Mouse (Mus musculus) heart, postnatal 14 days (tissue): ENCODE measurements around the gene Pdss2. TPM values are rescaled to one million over a fixed set of nuclear protein-coding genes. Genes with fewer than 3 reads are reported as not detected.
A peak's percentile ranks its signal among the peaks of the same experiment; 100 is the strongest.

Experiments
- DNase-seq, 2 experiments: peaks; one replicate each; pipeline ENCODE4 v3.0.0; 2021 to 2022
- intact Hi-C: fragments of 180-260 bp; cut with DNase I; formaldehyde crosslinking; loops from one replicate; pipeline ENCODE4 v1.15.1; 2025
- long read RNA-seq, 2 experiments: library from polyadenylated mRNA; stranded (forward); transcript quantifications; one replicate each; pipeline ENCODE4 v2.0.0; 2021
- total RNA-seq, 2 experiments: library from RNA; stranded (reverse); gene quantifications; 2 replicates each; pipeline ENCODE4 v1.2.3; 2021

Pdss2 gene
- total RNA-seq = 10 to 100 TPM; 23.7 to 27.3 TPM
- long read RNA-seq, experiment 1, transcript Pdss2-201 (8 exons, 2,127 nt) = major isoform, 38 of 47 reads
- long read RNA-seq, experiment 1, partial matches to known transcripts = 3 of 47 reads
- long read RNA-seq, experiment 1, other reads (novel, unspliced or antisense) = 6 of 47 reads
- long read RNA-seq, experiment 2, transcript Pdss2-201 (8 exons, 2,127 nt) = major isoform, 26 of 31 reads
- long read RNA-seq, experiment 2, partial matches to known transcripts = 1 of 31 reads
- long read RNA-seq, experiment 2, other reads (novel, unspliced or antisense) = 4 of 31 reads

DNA sequence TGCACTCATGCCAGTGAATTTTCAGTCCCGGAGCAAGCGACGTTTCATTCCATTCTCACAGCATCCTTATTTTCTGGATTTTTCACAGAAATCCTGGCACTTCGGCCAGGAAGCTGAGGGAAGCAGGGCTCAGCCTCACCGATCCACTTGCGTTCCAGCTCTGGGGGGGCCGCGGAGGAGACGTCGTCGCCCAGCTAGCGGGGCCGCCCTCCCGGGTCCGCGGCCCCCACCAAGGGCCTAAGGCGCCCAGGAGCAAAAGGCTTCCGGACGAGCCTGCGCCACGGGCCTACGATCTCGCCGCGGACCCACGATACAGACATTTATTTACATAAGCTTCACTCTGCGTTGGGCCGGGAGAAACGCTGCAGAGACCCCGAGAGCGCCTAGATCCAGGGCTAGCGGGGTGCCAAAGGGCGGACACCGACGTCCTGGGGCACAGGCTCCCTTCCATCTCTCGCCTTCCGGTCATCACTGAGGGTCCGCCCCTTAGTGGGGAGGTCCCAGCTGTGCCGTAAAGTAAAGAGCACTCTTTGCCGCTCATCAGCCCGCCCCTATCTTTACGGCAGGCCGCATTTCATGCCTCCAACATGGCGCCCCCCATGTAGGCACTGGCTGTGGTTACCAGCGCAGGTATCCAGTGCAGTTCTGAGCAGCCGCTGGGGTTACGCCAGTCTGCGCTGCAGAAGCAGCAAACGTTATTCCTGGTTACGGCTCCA, at the start of gene Pdss2:
Pdss2 (plus strand) TSS at position 577 of the 716 bp plus-strand sequence.
- peak; percentile 90 to 93 for DNase-seq
- intact Hi-C loops = loop anchor here (2.0 to 5.0 kb wide), 2 partner anchors 46 to 156 kb away; partner anchors contain the start of genes 9030612E09Rik and Sobp

DNA sequence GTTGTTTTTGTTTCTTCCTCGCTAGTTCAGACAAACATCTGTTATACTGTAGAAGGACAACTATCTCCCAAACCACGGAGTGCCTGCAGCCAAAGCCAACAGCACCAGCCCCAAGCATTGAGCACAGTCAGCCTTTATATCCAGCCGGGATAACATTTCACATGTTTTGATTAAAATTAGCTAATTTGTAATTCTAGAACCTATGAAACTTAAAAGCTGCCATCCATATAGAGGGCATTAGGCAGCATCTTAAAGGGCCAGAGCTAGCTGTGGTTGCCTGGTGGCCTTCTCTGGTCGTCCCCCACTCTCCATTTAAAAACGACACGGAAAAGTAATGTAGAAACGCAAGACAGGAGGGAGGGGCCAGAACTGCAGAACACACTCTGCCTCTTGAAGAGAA, 49.2 kb upstream of the Pdss2 start:
- intact Hi-C loops = loop anchor here (5.0 kb wide), 2 partner anchors 135 to 165 kb away; no protein-coding TSS in a partner anchor
- DNase-seq = no peak

DNA sequence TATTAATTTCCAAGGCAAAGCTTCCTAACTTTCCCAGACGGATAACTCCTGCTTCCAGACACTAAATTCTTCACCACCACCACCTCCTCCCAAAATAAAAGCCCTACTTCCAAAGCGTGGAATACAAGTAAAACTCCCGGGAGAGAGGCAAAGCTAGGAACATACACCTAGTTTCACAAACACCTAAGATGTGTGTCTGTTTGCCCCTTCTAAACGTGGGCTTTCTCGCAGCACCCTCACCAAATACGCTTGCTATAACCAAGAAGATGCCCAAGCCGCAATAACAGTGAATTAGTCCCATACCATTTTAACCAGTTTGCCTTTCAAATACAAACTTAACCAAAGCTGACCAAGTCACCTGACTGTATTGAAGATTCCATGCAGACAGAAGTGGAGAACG, 48.7 kb upstream of the Pdss2 start:
- intact Hi-C loops = loop anchor here (5.0 kb wide), 2 partner anchors 135 to 165 kb away; no protein-coding TSS in a partner anchor
- no peak for DNase-seq

DNA sequence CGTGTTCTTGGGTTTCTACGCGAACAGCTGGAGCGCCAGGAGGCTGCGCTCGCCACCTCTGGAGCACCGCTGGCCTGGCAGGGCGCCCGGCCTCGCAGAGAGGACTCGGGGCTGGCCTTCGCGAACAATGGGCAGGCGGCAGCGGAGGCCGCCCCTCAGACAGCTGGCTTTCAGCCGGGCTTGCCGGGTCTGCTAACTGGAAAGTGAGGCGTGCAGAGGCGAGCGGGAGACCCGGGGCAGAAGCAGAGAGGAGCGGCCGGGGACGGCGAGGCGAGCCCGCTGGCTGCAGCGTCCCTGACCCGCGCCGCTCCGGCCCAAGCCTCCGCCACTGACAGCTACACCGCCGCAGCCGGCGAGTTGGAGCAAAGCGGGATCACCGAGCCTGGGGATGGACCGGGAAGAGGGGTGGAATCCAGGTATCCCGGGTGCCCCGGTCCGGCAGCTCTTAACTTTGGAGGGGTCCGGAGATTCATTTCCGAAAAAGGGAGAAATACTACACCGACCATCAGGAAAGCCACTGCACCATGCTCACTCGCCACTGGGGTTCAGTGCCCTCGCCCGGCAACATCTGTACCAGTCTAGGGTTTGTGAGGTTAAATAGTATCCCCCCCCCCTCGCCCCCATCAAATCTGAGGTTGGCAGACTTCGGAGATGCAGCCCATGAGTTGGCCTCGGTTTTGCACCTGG, 48.0 kb upstream of the Pdss2 start:
- peak; percentile 87 for DNase-seq
- intact Hi-C loops = loop anchor here (5.0 kb wide), 2 partner anchors 136 to 166 kb away; no protein-coding TSS in a partner anchor

DNA sequence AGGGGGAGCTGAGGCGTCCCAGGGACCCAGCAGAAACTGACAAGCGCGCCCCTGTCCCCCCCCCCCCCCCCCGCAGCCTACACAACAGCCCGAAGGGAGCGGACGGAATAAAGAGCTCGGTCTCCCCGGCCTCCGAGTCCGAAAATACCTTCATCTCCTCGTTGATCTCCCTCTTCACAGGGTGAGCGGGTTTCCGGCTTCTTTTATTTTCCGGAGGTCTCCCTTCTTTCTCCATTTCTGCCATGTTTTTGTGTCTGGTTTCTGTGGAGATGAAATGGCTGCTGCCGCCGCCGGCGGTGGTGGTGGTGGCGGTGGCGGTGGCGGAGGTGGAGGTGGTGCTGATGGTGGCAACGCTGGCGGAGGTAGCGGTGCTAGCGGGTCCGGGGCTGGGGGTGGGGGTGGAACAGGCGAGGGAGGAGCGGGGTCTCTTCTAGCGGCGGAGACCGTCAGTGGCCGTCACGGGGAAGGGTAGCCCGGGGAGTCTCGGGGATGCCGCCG, 47.4 kb upstream of the Pdss2 start:
- intact Hi-C loops = loop anchor here (2.0 to 5.0 kb wide), 3 partner anchors 47 to 167 kb away; partner anchors contain the start of gene Pdss2
- DNase-seq = peak in 1 of 2 experiments; percentile 38

DNA sequence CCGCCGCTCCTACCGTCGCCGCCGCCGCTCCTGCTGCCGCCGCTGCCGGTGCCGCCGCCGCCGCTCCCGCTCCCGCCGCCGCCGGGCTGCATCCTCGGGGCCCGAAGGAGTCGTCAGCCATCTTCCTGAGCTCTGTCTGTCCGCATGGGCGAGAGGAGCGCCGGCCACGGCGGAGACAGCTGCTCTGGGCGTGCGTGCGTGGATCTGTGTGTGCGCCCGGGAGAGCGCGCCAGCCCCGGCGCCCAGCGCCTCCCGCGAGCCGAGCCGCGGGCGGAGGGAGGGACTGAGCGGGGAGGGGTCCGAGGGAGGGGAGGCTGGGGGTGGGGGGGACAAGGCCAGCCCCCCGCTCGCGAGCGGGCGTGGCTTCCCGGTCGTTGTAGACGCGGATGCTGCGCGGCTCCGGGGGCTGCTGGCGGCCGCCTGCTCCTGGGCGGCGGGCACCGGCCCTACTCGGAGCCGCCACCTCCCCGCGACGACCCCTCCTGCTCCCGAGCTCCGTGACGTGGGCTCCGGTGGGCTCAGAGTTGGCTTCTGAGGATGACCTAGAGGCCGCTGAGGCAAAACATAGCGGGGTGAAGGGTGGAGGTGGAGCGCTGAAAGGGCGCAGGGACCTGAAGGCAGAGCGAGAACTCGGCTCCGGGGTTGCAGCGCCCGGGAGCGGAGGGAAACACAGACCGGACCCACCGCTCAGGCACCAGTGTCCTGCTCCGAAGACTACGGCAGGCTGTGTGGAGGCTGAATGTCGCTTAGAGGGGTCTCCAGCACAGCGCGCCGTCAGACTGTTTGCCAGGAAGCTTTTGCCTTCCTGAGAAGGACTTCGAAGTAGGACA, 46.7 kb upstream of the Pdss2 start, which contains the start of the genes Sobp and 9030612E09Rik:
Sobp (minus strand) TSS at position 205 of the 830 bp plus-strand sequence.
9030612E09Rik (plus strand) TSS at position 379 of the 830 bp plus-strand sequence.
- intact Hi-C loops = loop anchor here (2.0 to 5.0 kb wide), 3 partner anchors 46 to 167 kb away; partner anchors contain the start of gene Pdss2
- peak; percentile 73 to 81 for DNase-seq

DNA sequence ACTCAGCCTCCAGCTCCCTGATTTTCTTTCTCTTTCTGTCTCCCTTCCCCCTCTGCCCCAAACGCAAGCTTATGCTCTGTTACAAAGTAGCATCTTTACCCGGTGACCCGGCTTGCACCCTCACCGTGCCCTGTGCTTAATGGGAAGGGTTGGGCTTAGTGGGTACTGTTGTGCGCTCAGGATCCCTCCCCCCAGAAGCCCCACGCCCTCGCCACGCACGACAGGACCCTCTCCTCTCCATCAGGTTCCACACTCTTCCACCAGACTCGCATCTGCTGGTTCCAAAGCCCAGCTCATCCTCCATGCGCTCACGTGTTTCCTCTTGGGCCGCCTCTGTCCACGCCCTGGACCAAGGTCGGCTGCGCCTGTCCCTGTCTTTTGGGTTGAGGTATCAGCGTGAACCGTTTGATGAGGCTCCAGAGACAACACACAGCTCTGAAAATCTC, 46.1 kb upstream of the Pdss2 start:
- peak; percentile 10 to 13 for DNase-seq
- intact Hi-C loops = loop anchor here (2.0 kb wide), 1 partner anchor 46 kb away; the partner anchor contains the start of gene Pdss2

DNA sequence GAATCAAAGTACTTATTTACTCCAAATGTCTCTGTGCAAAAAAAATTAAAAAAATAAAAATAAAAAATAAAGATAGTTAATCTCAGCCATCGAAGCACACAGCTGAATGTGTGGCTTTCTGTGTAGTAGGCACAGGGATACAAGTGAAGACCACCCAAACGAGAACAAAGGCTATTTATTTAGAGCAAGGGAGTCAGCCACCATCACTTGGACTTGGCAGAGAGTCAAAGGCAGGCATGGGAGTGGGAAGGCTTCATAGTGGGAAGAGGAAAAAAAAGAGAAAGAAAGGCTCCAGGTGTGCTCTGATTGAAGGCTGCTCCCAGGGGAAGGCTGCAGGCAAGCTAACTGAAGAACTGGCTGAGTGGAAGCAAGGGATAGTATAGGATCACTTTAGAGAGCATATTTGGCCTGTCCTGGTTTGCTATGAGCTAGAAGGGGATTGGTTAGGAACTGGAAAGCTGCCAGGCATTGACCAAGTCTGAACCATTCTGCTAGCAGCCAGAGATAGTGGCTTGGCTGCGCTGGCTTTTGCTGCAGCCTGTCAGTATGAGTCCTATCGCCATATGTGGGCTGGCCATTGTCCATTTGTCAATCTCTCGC, 40.9 kb upstream of the Pdss2 start:
- no peak for DNase-seq

DNA sequence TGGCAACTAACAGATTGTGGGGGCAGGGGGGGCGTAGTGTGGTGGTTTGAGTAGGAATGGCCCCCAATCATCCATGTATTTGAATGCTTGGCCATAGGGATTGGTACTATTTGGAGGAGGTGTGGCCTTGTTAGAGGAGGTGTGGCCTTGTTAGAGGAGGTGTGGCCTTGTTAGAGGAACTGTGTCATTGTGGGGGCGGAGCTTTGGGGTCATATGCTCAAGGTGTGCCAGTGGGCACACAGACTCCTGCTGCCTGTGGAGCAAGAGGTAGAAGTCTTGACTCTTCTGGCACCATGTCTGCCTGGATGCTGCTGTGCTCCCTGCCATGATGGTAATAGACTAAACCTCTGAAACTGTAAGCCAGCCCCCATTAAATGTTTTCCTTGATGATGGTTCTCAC, 21.1 kb upstream of the Pdss2 start:
- no peak for DNase-seq
- intact Hi-C loops = no loop called here

More for the DNA sequence above, 40.9 kb upstream of the Pdss2 start:
- intact Hi-C loops = no loop called here

DNA sequence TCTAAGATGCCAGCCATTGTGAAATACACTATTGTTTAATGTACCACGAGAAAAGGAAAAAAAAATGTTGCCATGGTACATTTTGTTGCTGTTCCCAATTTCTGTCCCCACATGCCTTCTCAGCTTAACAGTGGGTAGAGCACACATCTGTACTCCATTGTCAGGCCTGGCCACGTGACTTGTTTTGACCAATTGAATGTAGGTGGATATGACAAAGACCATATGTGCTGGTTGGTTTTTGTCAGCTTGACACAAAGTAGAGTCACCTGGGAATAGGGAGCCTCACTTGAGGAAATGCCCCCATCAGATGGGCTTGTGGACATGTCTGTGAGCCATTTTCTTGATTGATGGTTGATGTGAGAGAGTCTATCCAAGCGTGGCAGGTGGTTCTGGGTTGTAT, 17.4 kb upstream of the Pdss2 start:
- intact Hi-C loops = no loop called here
- no peak for DNase-seq

DNA sequence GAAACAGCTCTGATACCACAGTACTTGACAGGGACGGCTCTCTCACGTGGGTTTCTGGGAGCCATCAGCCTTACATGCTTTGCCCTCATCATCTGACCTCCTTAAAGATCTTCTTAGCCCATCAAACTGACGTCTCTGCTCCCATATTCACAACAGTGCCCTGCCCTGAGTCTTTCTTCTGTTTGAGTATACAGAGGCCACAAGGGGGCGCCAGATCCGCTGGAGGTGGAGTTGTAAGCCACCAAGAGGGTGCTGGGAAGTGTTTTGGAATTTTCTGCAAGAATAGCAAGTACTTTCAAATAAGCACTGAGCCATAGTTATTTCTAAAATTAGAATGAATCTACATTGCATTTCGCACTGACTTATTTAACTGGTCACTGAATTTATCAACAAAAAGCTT, 9.4 kb upstream of the Pdss2 start:
- DNase-seq = peak; percentile 21 to 27
- intact Hi-C loops = loop anchor here (10.0 kb wide), 1 partner anchor 263 kb away; the partner anchor contains the start of gene Bend3

DNA sequence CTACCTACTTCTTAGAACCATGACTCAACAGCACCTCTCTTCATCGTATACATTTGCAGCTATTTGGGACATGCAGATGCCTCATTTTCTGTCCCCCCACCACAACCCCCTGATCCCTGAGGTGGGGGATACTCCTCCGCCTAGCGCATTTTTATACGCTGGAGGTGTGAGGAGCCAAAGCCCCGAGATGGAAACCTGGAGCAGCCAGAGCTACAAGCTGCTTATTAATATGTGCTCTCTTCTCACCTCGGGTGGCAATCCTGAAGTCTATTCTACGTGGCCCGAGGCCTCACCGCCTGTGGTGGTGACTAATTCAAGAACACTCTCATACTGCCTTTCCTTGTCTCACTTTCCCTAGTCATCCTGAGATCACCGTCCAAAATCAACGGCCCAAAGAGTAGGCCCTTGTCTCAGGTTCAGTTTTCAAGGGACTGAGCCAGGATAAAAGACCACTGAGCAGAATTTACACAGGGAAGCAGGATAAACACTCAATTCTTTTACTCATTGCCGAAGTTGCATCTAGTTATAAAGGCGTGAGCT, 3.9 kb upstream of the Pdss2 start:
- intact Hi-C loops = loop anchor here (10.0 kb wide), 1 partner anchor 257 kb away; the partner anchor contains the start of gene Bend3
- DNase-seq = no peak

DNA sequence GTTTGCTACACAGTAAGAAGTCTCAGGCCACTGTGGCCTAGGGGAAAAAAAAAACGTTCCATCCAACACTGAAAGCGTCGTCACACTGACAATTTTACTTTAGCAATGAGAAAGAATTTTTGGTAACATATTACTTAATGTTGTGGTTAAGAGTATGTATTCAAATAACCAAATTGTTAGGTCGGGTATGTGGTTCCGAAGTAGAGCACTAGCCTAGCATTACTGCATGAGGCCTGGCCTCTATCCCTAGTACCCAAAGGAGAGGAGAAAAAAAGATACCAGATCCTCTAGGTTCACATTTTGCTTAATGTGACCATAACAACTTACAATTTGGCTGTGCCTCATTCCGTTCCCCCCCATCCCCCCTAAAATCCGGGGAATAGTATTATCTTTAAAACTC, 807 bp upstream of the Pdss2 start:
- no peak for DNase-seq
- intact Hi-C loops = loop anchor here (2.0 to 5.0 kb wide), 2 partner anchors 46 to 157 kb away; partner anchors contain the start of genes 9030612E09Rik and Sobp

DNA sequence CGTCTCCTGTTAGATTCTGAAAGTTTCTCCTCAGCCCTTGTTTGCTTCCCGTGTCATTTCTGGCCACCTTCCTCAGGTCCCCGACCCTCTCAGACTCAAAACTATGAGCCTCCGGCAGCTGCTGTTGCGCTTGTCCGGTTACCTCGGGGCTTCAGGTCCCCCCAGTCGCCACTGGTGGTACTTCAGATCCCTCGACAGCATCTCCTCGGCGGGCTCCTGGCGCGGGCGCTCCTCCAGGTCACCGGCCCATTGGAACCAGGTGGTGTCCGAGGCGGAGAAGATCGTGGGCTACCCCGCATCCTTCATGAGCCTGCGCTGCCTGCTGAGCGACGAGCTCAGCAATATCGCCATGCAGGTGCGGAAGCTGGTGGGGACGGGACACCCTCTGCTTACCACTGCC, 373 bp downstream of the Pdss2 start:
- intact Hi-C loops = loop anchor here (2.0 to 5.0 kb wide), 2 partner anchors 47 to 156 kb away; partner anchors contain the start of genes 9030612E09Rik and Sobp
- DNase-seq = peak; percentile 24 to 29

DNA sequence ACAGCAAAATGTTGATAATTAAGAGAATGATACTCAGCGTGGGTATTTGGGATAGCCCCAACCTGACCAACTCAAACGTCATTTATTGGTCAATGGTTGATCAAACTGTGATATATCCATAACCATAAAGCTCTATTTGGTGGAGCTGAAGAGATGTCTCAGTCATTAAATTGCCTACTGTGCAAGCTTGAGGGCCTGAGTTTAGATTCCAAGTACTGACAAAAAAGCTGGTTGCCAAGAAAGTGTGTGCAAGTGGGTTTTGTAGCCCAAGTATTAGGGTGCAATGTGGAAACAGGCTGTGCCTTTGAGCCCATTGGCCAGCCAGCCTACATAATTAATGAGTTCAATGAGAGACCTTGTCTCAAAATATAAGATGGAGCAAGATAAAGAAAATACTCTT, 2.1 kb downstream of the Pdss2 start:
- intact Hi-C loops = loop anchor here (5.0 kb wide), 1 partner anchor 154 kb away; no protein-coding TSS in a partner anchor
- DNase-seq = no peak

DNA sequence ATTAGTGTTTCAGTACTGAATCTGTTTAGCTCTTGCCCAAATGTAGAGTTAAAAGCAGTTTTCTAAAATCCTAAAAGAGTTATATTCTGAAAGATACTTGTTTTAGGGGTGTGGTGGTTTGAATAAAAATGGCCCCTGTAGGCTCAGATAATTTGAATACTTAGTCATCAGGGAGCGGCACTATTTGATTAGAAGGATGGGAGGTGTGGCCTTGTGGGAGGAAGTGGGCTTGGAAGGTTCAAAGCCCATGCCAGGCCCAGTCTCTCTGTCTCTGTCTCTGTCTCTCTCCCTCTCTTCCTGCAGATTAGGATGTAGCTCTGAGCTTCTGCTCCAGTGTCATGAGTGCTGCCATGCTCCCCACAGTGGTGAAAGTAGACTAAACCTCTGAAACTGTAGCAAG, 5.1 kb downstream of the Pdss2 start:
- intact Hi-C loops = no loop called here
- DNase-seq = no peak

DNA sequence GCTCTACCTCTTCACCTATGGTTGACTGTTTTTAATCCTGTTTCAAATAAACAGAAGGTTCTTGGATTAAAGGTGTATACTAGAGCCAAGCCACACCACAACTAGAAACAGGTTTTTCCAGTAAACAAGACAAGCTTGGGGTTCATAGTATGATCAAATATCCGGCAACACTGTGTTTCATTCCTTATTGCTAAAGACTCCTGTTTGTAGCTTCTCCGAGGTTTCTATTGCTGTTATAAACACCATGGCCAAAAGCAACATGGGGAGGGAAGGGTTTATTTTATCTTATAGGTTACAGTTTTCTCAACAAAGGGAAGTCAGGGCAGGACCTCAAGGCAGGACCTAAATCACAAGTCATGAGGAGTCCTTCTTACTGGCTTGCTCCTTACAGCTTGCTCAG, 8.0 kb downstream of the Pdss2 start:
- intact Hi-C loops = no loop called here
- no peak for DNase-seq

DNA sequence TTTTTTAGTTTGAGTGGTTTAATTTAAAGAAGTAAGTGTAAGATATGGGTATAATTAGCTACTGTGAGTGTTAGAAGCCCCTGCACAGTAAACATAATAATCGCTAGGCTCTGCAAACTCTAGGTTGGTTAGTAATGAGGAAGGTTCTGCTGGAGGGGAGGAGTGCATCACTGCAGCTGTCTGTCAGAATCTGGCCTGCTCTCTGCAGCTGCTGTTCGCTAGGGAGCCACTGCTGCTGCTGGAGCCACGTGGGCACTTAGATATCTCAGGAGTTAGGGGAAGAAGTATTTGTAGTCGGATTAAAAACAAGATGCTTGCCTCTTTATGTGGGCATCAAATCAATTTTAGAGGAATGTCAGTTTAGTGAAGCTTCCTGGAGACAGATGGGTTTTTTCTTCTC, 13.2 kb downstream of the Pdss2 start:
- intact Hi-C loops = no loop called here
- DNase-seq = no peak
